Mouse (Mus musculus) bone marrow macrophage, adult 2 months (primary cell): ENCODE results near the gene Trim5.

Experiments
- CTCF ChIP-seq: IDR thresholded peaks from 2 replicates; pipeline ENCODE4 v1.5.1; 2012; ENCODE audit warnings: low read depth, mild to moderate bottlenecking, low read length, moderate library complexity
- POLR2A ChIP-seq: IDR thresholded peaks from 2 replicates; pipeline ENCODE4 v1.6.1; 2012; ENCODE audit warnings: mild to moderate bottlenecking, low read depth, low read length, borderline replicate concordance

- TF ChIP-seq CTCF (no peak), POLR2A (no peak)
These were observed 44.3 kb downstream of the Trim5 start for GRCm38 (mm10) chr7:104243616-104244015.
